Mouse (Mus musculus) small intestine, adult 2 months (tissue): ENCODE results near the gene Nup210l.

Experiments
- CTCF ChIP-seq: fragments of 200-500 bp; IDR thresholded peaks from 2 replicates; pipeline ENCODE4 v1.5.1; 2012; ENCODE audit warnings: low read depth, mild to moderate bottlenecking, control low read depth, inconsistent platforms, low read length, moderate library complexity, mixed read lengths; ENCODE audit not compliant: insufficient replicate concordance, insufficient read length; ENCODE audit errors: extremely low read depth
- POLR2A ChIP-seq: fragments of 200-500 bp; IDR thresholded peaks from 2 replicates; pipeline ENCODE4 v1.6.1; 2012; ENCODE audit warnings: low read depth, mild to moderate bottlenecking, control low read depth, inconsistent platforms, low read length, moderate library complexity

DNA sequence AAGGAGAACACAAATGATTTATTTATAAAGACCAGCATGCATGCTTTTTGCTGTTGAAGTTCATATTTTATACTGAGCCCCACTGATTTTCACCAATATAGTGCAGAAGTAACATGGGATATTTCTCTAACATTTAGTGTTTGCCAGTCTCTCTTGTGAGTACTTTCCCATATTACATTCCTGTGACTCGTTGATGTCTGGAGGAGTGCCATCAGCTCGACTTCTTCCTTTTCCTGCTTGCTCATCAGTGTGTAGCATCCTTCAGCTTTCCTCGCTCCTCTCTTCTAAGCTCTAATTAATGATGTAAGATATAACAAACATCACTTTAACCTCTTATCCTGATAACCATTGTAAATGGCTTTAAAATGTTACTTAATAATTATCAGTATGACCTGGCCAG is 41.5 kb downstream of the Nup210l start:
- TF ChIP-seq POLR2A (no peak), CTCF (no peak)
